Mouse (Mus musculus): ENCODE data around the gene Kcng1. TPM values are rescaled to one million over a fixed set of nuclear protein-coding genes. Genes with fewer than 3 reads are reported as not detected.

Gene Kcng1
- polyA plus RNA-seq, 1 experiment from 2014 or later, result 0.87 TPM

DNA sequence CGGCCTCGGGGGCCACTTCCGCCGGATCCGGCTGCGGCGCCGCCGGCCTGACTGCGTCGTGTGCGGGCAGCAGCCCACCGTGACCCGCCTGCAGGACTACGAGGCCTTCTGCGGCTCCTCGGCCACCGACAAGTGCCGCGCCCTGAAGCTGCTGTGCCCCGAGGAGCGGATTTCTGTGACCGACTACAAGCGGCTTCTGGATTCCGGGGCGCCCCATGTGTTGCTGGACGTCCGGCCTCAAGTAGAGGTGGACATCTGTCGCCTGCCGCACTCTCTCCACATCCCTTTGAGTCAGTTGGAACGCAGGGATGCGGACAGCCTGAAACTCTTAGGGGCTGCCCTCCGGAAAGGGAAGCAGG, 50.1 kb downstream of the Kcng1 start:
- Histone ChIP-seq H3K27ac (no peak overlapping the region), H3K36me3 (replicated peaks; ENCODE audit: control insufficient read depth, insufficient read depth) (peaks cover 12% of the 10 kb centered on the region), H3K4me3 (replicated peaks; ENCODE audit: low read length) (peak overlapping the region; percentile 97), H3K4me1 (replicated peaks; ENCODE audit: control insufficient read depth, insufficient read depth, low read length) (peaks cover 28% of the 10 kb centered on the region), H3K9ac (peak overlapping the region; percentile 82), H3K4me2 (replicated peaks) (peak overlapping the region; percentile 98), H3K9me3 (ENCODE audit: control insufficient read depth, low read length) (no peaks in the 10 kb centered on the region), H3K27me3 (ENCODE audit: control insufficient read depth, insufficient read depth, low read length) (no peaks in the 10 kb centered on the region)
- 71% methylated on average over 33 of the region's 33 CpGs for WGBS
- DNase-seq (ENCODE audit: low spot score) (no peak), ATAC-seq (ENCODE audit: low FRiP score) (no peak; the same call in 1 of the 2 replicates)

DNA sequence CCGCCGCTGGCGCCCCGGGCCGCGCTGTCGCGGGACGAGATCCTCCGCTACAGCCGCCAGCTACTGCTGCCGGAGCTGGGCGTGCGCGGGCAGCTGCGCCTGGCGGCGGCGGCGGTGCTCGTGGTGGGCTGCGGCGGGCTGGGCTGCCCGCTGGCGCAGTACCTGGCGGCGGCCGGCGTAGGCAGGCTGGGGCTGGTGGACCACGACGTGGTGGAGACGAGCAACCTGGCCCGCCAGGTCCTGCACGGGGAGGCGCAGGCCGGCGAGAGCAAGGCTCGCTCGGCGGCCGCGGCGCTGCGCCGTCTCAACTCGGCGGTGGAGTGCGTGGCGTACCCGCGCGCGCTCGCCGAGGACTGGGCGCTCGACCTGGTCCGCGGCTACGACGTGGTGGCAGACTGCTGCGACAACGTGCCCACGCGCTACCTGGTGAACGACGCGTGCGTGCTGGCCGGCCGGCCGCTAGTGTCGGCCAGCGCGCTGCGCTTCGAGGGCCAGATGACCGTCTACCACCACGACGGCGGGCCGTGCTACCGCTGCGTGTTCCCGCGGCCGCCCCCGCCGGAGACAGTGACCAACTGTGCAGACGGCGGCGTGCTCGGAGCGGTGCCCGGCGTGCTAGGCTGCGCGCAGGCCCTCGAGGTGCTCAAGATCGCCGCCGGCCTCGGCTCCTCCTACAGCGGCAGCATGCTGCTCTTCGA, 50.6 kb downstream of the Kcng1 start:
- Histone ChIP-seq H3K27me3 (ENCODE audit: control insufficient read depth, insufficient read depth, low read length) (no peaks in the 10 kb centered on the region), H3K4me2 (replicated peaks) (peak overlapping the region; percentile 98), H3K36me3 (replicated peaks; ENCODE audit: control insufficient read depth, insufficient read depth) (peaks cover 17% of the 10 kb centered on the region), H3K4me1 (replicated peaks; ENCODE audit: control insufficient read depth, insufficient read depth, low read length) (peaks cover 28% of the 10 kb centered on the region), H3K9me3 (ENCODE audit: control insufficient read depth, low read length) (no peaks in the 10 kb centered on the region), H3K27ac (peak overlapping the region; percentile 98), H3K4me3 (replicated peaks; ENCODE audit: low read length) (peak overlapping the region; percentile 97), H3K9ac (peak overlapping the region; percentile 82)
- ATAC-seq (ENCODE audit: low FRiP score) (peak; percentile 67), DNase-seq (ENCODE audit: low spot score) (no peak)
- WGBS, result 4% methylated on average over 85 of the region's 105 CpGs

DNA sequence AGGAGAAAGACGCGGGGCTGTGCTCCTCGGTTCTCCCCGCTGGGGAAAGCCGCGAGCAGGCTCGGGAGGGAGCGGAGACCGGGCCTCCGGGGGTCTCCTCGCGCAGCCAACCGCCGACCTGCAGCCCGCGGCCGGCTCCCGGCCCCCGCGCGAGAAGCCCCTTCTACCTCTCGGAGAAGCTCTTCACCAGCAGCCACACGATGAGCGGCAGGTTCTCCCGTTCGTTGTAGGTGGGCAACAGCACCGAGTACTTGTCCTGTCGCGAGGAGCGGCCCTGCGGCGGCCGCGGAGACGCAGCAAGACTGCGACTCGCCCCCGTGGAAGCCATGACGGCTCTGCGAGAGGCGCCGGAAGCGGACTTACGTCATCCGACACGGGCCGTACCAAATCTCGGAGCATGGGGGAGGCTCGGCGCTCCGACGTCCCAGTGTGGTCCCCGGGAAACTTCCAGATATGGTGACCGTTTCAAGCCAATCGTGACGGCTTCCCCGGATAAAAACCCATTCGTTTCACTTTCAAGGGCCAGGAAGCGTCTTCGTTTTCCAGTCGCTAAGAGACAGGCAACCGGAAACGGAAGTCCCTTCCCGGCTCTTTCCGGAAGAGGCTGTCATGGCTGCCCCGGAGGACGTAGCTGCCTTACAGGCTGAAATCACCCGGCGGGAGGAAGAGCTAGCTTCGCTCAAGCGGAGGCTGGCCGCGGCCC, 51.4 kb downstream of the Kcng1 start, which contains the start of the genes Gm20716, Dpm1 and Mocs3:
Gm20716 (minus strand) TSS at position 339 of the 703 bp plus-strand sequence.
Dpm1 (minus strand) TSS at position 566 of the 703 bp plus-strand sequence.
Mocs3 (plus strand) TSS at position 597 of the 703 bp plus-strand sequence.
- Histone ChIP-seq H3K9me3 (ENCODE audit: control insufficient read depth, low read length) (no peaks in the 10 kb centered on the region), H3K4me1 (replicated peaks; ENCODE audit: control insufficient read depth, insufficient read depth, low read length) (peaks cover 28% of the 10 kb centered on the region), H3K36me3 (replicated peaks; ENCODE audit: control insufficient read depth, insufficient read depth) (peaks cover 25% of the 10 kb centered on the region), H3K27me3 (ENCODE audit: control insufficient read depth, insufficient read depth, low read length) (no peaks in the 10 kb centered on the region), H3K9ac (peak within 1 kb of the TSS; percentile 82), H3K4me3 (replicated peaks; ENCODE audit: low read length) (peak within 1 kb of the TSS; percentile 97), H3K4me2 (replicated peaks) (peak within 1 kb of the TSS; percentile 98), H3K27ac (peak within 1 kb of the TSS; percentile 98)
- peak; percentile 89 for ATAC-seq (ENCODE audit: low FRiP score)
- peak; percentile 85 for DNase-seq (ENCODE audit: low spot score)
- under 1% methylated on average over 73 of the region's 73 CpGs for WGBS

DNA sequence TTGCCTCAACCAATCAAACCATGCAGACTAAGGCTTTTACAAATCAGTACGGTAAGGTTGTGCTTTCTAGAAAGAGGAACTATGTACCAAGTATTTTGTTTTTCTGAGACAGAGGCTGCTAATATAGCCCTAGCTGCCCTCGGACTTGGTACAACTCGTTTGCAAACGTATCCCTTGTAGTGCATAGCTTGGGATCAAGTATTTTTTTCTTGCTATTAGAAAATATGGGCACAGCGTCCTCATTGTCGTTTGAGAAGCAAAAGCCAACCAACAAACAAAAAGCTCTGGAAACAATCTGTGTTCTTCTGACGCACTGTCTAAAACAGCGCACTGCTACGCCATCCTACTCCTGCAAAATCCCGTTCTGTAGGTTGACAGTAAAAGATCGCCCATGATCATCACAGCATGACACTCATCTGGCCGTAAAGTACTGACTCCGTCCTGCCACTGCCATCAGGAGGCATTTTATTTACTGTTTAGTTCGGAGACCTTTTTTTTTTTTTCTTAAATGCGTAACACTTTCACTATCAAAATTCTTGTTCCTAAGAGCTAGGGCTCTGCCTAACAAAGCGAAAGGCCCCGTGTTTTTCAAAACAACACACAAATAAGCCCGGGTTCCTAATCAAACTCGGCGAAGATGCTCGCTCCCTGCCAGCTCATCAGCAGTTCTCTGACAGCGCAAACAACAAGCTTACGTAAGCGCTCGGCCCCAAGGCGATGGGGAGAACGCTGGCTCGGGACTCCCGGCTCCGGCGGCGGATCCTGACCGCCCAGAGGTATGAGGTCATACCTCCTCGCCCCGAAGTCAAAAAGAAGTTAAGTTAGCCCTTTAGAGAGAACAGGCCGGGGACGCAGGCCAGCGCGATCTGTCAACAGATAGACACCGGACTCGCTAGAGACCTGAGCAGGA, 52.2 kb downstream of the Kcng1 start:
- H3K9me3 ChIP-seq (ENCODE audit: control insufficient read depth, low read length), result no peaks in the 10 kb centered on the region
- WGBS, result 20% methylated on average over 41 of the region's 41 CpGs
- H3K27me3 ChIP-seq (ENCODE audit: control insufficient read depth, insufficient read depth, low read length), result no peaks in the 10 kb centered on the region
- ATAC-seq (ENCODE audit: low FRiP score) (no peak), DNase-seq (ENCODE audit: low spot score) (no peak)
- H3K36me3 ChIP-seq (replicated peaks; ENCODE audit: control insufficient read depth, insufficient read depth), result peaks cover 31% of the 10 kb centered on the region
- peak overlapping the region; percentile 98 for H3K27ac ChIP-seq
- peak overlapping the region; percentile 98 for H3K4me2 ChIP-seq (replicated peaks)
- H3K4me1 ChIP-seq (replicated peaks; ENCODE audit: control insufficient read depth, insufficient read depth, low read length), result peaks cover 28% of the 10 kb centered on the region
- peak overlapping the region; percentile 82 for H3K9ac ChIP-seq
- peak overlapping the region; percentile 97 for H3K4me3 ChIP-seq (replicated peaks; ENCODE audit: low read length)

- no peak overlapping the region for H3K4me2 ChIP-seq (replicated peaks)
- H3K9me3 ChIP-seq (ENCODE audit: control insufficient read depth, low read length), result no peaks in the 10 kb centered on the region
- H3K36me3 ChIP-seq (replicated peaks; ENCODE audit: control insufficient read depth, insufficient read depth), result peaks cover 78% of the 10 kb centered on the region
- no peaks in the 10 kb centered on the region for H3K27me3 ChIP-seq (ENCODE audit: control insufficient read depth, insufficient read depth, low read length)
- DNase-seq (ENCODE audit: low spot score), result no peak
- no peak for ATAC-seq (ENCODE audit: low FRiP score)
- H3K27ac ChIP-seq, result no peak overlapping the region
- H3K4me1 ChIP-seq (replicated peaks; ENCODE audit: control insufficient read depth, insufficient read depth, low read length), result peaks cover 3% of the 10 kb centered on the region; the same call in 1 of the 2 replicates
- WGBS, result 88% methylated on average over 6 of the region's 6 CpGs
- H3K9ac ChIP-seq, result no peak overlapping the region
- no peak overlapping the region for H3K4me3 ChIP-seq (replicated peaks; ENCODE audit: low read length)
Observed at GRCm38 (mm10) chr2:168223326-168223725, 58.2 kb downstream of the Kcng1 start.

- H3K4me3 ChIP-seq (replicated peaks; ENCODE audit: low read length), result no peak overlapping the region
- no peak overlapping the region for H3K27ac ChIP-seq
- DNase-seq (ENCODE audit: low spot score) (no peak), ATAC-seq (ENCODE audit: low FRiP score) (no peak)
- no peak overlapping the region for H3K9ac ChIP-seq
- WGBS, result 45% methylated on average over 5 of the region's 5 CpGs
- no peak overlapping the region for H3K4me2 ChIP-seq (replicated peaks)
- no peaks in the 10 kb centered on the region for H3K9me3 ChIP-seq (ENCODE audit: control insufficient read depth, low read length)
- no peaks in the 10 kb centered on the region for H3K4me1 ChIP-seq (replicated peaks; ENCODE audit: control insufficient read depth, insufficient read depth, low read length)
- H3K36me3 ChIP-seq (replicated peaks; ENCODE audit: control insufficient read depth, insufficient read depth), result peaks cover 97% of the 10 kb centered on the region
- H3K27me3 ChIP-seq (ENCODE audit: control insufficient read depth, insufficient read depth, low read length), result no peaks in the 10 kb centered on the region
Observed at GRCm38 (mm10) chr2:168213788-168214397, 67.6 kb downstream of the Kcng1 start.

Other genes starting within 250 kb of the Kcng1 start
- 9.5 and 10.0 TPM in 2 replicates for gene Pard6b, start 200.7 kb downstream of the Kcng1 start, polyA plus RNA-seq (2014; fragmentation: Nextera tagmentation; extraction: Ambion mirVana)
- gene Adnp, start 74.6 kb downstream of the Kcng1 start, polyA plus RNA-seq (2014; fragmentation: Nextera tagmentation; extraction: Ambion mirVana), result 4.7 and 5.4 TPM in 2 replicates
- 23.7 and 26.3 TPM in 2 replicates for gene Gm20716, start 51.4 kb downstream of the Kcng1 start, polyA plus RNA-seq (2014; fragmentation: Nextera tagmentation; extraction: Ambion mirVana)
- 58.7 and 60.1 TPM in 2 replicates for gene Dpm1, start 51.1 kb downstream of the Kcng1 start, polyA plus RNA-seq (2014; fragmentation: Nextera tagmentation; extraction: Ambion mirVana)
- 11.7 and 12.5 TPM in 2 replicates for gene Mocs3, start 51.1 kb downstream of the Kcng1 start, polyA plus RNA-seq (2014; fragmentation: Nextera tagmentation; extraction: Ambion mirVana)

Measured in hindbrain, embryonic 14.5 days (tissue).